ENCODE assay signal across 8 mouse cellular contexts in the genomic region with DNA sequence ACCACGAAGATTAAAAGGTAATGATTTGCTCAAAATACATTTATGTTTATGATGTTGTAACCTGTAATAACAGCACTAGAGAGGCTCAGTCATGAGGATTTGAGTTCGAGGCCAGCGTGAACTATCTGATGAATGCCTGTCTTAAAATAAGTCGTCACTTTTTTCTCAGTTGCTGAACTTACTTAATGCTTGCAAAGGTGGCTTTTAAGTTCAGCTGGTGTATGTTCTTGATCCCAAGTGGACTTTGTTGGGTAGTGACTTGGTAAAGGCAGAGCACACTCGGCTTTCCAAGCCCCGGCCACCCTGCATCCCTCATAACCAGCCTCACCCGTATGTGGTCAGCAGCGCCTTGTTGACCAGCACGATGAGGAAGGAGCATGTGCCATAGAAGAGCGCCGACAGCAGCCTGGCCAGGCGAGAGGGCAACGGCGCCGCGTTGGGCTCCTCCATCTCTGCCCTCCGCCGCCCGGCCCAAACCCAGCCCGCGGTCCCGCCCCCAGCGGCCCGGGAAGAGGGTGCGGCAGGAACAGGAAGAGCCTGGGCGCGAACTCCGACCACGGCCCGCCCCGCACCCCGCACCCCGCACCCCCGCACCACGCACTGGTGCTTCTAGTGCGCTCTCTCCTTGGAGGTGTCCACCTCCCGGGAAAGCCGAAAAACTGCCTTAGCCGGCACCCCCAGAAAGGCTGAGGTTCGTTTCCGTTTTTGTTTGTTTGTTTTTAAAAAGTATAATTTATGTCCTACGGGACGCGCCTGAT. TPM values are rescaled to one million over a fixed set of nuclear protein-coding genes. Genes with fewer than 3 reads are reported as not detected.
A peak's percentile ranks its signal among the peaks of the same experiment; 100 is the strongest.
DNase-seq lines count a peak whose midpoint lies in the region; ATAC-seq and TF ChIP-seq lines count a peak whose summit lies in the region.

A gene (minus strand): TSS at position 511 of the 758 bp plus-strand sequence.

- no peak for TF ChIP-seq EP300 in heart, postnatal 0 days (IDR thresholded peaks at IDR 0.05; ENCODE audit: low read depth)

- peak; percentile 23; the same call in 1 of the 2 replicates for TF ChIP-seq CTCF in heart, postnatal 0 days (IDR thresholded peaks at IDR 0.05; ENCODE audit: low read depth)

- no peaks in the 10 kb centered on the region for H3K27me3 ChIP-seq in heart, postnatal 0 days (ENCODE audit: control insufficient read depth, insufficient read depth, low read length)

- H3K9ac ChIP-seq in heart, postnatal 0 days (replicated peaks; ENCODE audit: low read depth, low read length) = peak within 1 kb of the TSS; percentile 77

- H3K36me3 ChIP-seq in heart, postnatal 0 days (replicated peaks; ENCODE audit: control insufficient read depth, insufficient read depth, low read length) = peaks cover 15% of the 10 kb centered on the region

- H3K9me3 ChIP-seq in heart, postnatal 0 days (replicated peaks; ENCODE audit: control insufficient read depth, low read length) = no peaks in the 10 kb centered on the region

- peak within 1 kb of the TSS; percentile 65 for H3K27ac ChIP-seq in heart, postnatal 0 days (ENCODE audit: low read depth)

- DNase-seq in CD4-positive helper T cell, adult 2 months (ENCODE audit: low read depth, low spot score) = peak; percentile 77
- DNase-seq in T-cell, adult 2 months (ENCODE audit: low spot score) = peak; percentile 66
- peak; percentile 45 for DNase-seq in heart, postnatal 0 days (ENCODE audit: low spot score)
- DNase-seq in kidney, postnatal 14 days = peak; percentile 79
- DNase-seq in right cerebral cortex, postnatal 25 days = peak; percentile 8
- peak; percentile 54 for DNase-seq in yolk sac, embryonic 10.5 days (ENCODE audit: low spot score)

- H3K4me3 ChIP-seq in heart, postnatal 0 days (ENCODE audit: low read depth, low read length) = peak within 1 kb of the TSS; percentile 68

- H3K4me2 ChIP-seq in heart, postnatal 0 days (ENCODE audit: low read depth, low read length) = peak within 1 kb of the TSS; percentile 74

- 7% methylated on average over 42 of the region's 44 CpGs for WGBS in heart, postnatal 0 days

- peaks cover 7% of the 10 kb centered on the region; the same call in 1 of the 2 replicates for H3K4me1 ChIP-seq in heart, postnatal 0 days (ENCODE audit: control insufficient read depth, insufficient read depth)

- ATAC-seq in erythroid progenitor cell, adult 5-6 weeks (replicated peaks; ENCODE audit: low FRiP score, poor library complexity, severe bottlenecking) = peak; percentile 87
- peak; percentile 89 for ATAC-seq in heart, postnatal 0 days (ENCODE audit: insufficient read depth, low read depth)
- peak; percentile 95 for ATAC-seq in megakaryocyte, adult 5-6 weeks (ENCODE audit: poor library complexity, severe bottlenecking)

RNA-seq across cellular contexts. Expression of the gene that starts here (rescaled TPM):
- total RNA-seq in erythroid progenitor cell, adult 5-6 weeks (2015; ENCODE audit: low replicate concordance) = 2.5 and 10.5 TPM in 2 replicates
- total RNA-seq in erythroid progenitor cell, adult 5-6 weeks (2017; ENCODE audit: low replicate concordance) = 0.26 and 4.8 TPM in 2 replicates
- total RNA-seq in heart, postnatal 0 days (2014; rRNA removed; ENCODE audit: low replicate concordance) = 2.0 and 3.7 TPM in 2 replicates
- polyA plus RNA-seq in heart, postnatal 0 days (2015; fragmentation: Nextera tagmentation; extraction: Ambion mirVana) = 3.5 and 5.3 TPM in 2 replicates
- total RNA-seq in megakaryocyte, adult 5-6 weeks (2015) = 11.2 and 16.0 TPM in 2 replicates
- 18.1 and 18.4 TPM in 2 replicates for total RNA-seq in megakaryocyte, adult 5-6 weeks (2017)

Comparison
In these comparisons a context has a peak if more than half of its experiments do, and no peak if none do; other contexts are left out.
1. Peak in every context shown above with its lines: DNase-seq, ATAC-seq, H3K4me3 ChIP-seq and H3K27ac ChIP-seq.
2. DNase-seq: peak in every context shown above with its lines; median percentile 79 in kidney, postnatal 14 days; 77 in CD4-positive helper T cell, adult 2 months; 66 in T-cell, adult 2 months; 54 in yolk sac, embryonic 10.5 days; 45 in heart, postnatal 0 days; 8 in right cerebral cortex, postnatal 25 days.